Mouse (Mus musculus) stomach, embryonic 15.5 days (tissue): Measurements from ENCODE around the gene Tmem59. TPM values are rescaled to one million over a fixed set of nuclear protein-coding genes. Genes with fewer than 3 reads are reported as not detected.

Experiments
- ATAC-seq: fragments of 200-750 bp; cut with Nextera tagmentation; 2 replicates; pipeline ENCODE4 v1.8.0; 2017; ENCODE audit warnings: low read depth, moderate number of reproducible peaks, moderate TSS enrichment; ENCODE audit not compliant: insufficient read depth, low FRiP score
- H3K27ac ChIP-seq: fragments of 300-500 bp; sonication (generic); 2 replicates; pipeline ENCODE4 v1.5.1; 2015; ENCODE audit warnings: mild to moderate bottlenecking, inconsistent platforms
- H3K27me3 ChIP-seq: fragments of 300-500 bp; sonication (generic); replicated peaks from 2 replicates; pipeline ENCODE4 v1.6.1; 2015; ENCODE audit warnings: inconsistent platforms
- H3K36me3 ChIP-seq: fragments of 300-500 bp; sonication (generic); 2 replicates; pipeline ENCODE4 v1.6.1; 2015; ENCODE audit warnings: inconsistent platforms
- H3K4me1 ChIP-seq: fragments of 300-500 bp; sonication (generic); 2 replicates; pipeline ENCODE4 v1.6.1; 2015; ENCODE audit warnings: inconsistent platforms
- H3K4me2 ChIP-seq: fragments of 300-500 bp; sonication (generic); 2 replicates; pipeline ENCODE4 v1.6.1; 2015; ENCODE audit warnings: mild to moderate bottlenecking, inconsistent platforms
- H3K4me3 ChIP-seq: fragments of 300-500 bp; sonication (generic); replicated peaks from 2 replicates; pipeline ENCODE4 v1.5.1; 2015; ENCODE audit warnings: inconsistent platforms
- H3K9ac ChIP-seq: fragments of 300-500 bp; sonication (generic); 2 replicates; pipeline ENCODE4 v1.6.1; 2015; ENCODE audit warnings: inconsistent platforms
- H3K9me3 ChIP-seq: fragments of 300-500 bp; sonication (generic); 2 replicates; pipeline ENCODE4 v1.6.1; 2016; ENCODE audit warnings: inconsistent platforms
- WGBS: fragments of 180-500 bp; shearing (Covaris S2); methylation state at CpG from one replicate; pipeline ENCODE4 v1.1.7; 2015; 5-methylcytosine and 5-hydroxymethylcytosine counted together
- polyA plus RNA-seq: library from polyadenylated mRNA; unstranded; fragments of >200 nt; fragmentation: Nextera tagmentation; extraction: Ambion mirVana; gene quantifications from 2 replicates; pipeline ENCODE4 v1.2.1, GENCODE M21; 2015

Tmem59 gene
- polyA plus RNA-seq, 1 experiment from 2014 or later: 386 TPM

GRCm38 (mm10) chr4:107211465-107211864, 33.3 kb downstream of the Tmem59 start:
- Histone ChIP-seq H3K27me3 (no peaks in the 10 kb centered on the region), H3K36me3 (no peaks in the 10 kb centered on the region), H3K4me2 (no peak overlapping the region), H3K4me1 (0 out of 2 replicates have a peak, but pooled peaks cover 3% of the 10 kb centered on the region), H3K4me3 (no peak overlapping the region), H3K9me3 (no peaks in the 10 kb centered on the region), H3K9ac (no peak overlapping the region), H3K27ac (no peak overlapping the region)
- ATAC-seq: no peak
- WGBS: 72% methylated on average over 4 of the region's 4 CpGs

GRCm38 (mm10) chr4:107211936-107212335, 33.7 kb downstream of the Tmem59 start:
- ATAC-seq: no peak
- no peaks in the 10 kb centered on the region for H3K9me3 ChIP-seq
- 77% methylated on average over 5 of the region's 5 CpGs for WGBS
- no peak overlapping the region for H3K27ac ChIP-seq
- H3K36me3 ChIP-seq: no peaks in the 10 kb centered on the region
- no peak overlapping the region for H3K4me2 ChIP-seq
- H3K27me3 ChIP-seq: no peaks in the 10 kb centered on the region
- H3K4me3 ChIP-seq: no peak overlapping the region
- no peak overlapping the region for H3K9ac ChIP-seq
- H3K4me1 ChIP-seq: 0 out of 2 replicates have a peak, but pooled peaks cover 3% of the 10 kb centered on the region

- Histone ChIP-seq H3K9me3 (no peaks in the 10 kb centered on the region), H3K9ac (no peak overlapping the region), H3K4me3 (no peak overlapping the region), H3K4me1 (0 out of 2 replicates have a peak, but pooled peaks cover 3% of the 10 kb centered on the region), H3K27me3 (no peaks in the 10 kb centered on the region), H3K36me3 (no peaks in the 10 kb centered on the region), H3K27ac (no peak overlapping the region), H3K4me2 (no peak overlapping the region)
- WGBS: 59% methylated on average over 12 of the region's 12 CpGs
- ATAC-seq: no peak
These were observed 35.2 kb downstream of the Tmem59 start for GRCm38 (mm10) chr4:107213279-107214011.

- peak; percentile 89 for ATAC-seq
These were observed 39.4 kb downstream of the Tmem59 start for GRCm38 (mm10) chr4:107217574-107217973.

GRCm38 (mm10) chr4:107221524-107221923, 43.3 kb downstream of the Tmem59 start:
- WGBS: 85% methylated on average over 5 of the region's 5 CpGs

More at GRCm38 (mm10) chr4:107217574-107217973, 39.4 kb downstream of the Tmem59 start:
- Histone ChIP-seq H3K36me3 (no peaks in the 10 kb centered on the region), H3K4me1 (0 out of 2 replicates have a peak, but pooled peaks cover 3% of the 10 kb centered on the region), H3K4me2 (no peak overlapping the region), H3K9ac (no peak overlapping the region), H3K4me3 (no peak overlapping the region), H3K27me3 (no peaks in the 10 kb centered on the region), H3K9me3 (no peaks in the 10 kb centered on the region), H3K27ac (no peak overlapping the region)
- WGBS: 80% methylated on average over 9 of the region's 9 CpGs

GRCm38 (mm10) chr4:107223225-107224204, 45.3 kb downstream of the Tmem59 start:
- Histone ChIP-seq H3K4me1 (peaks cover 4% of the 10 kb centered on the region; the same call in 1 of the 2 replicates), H3K4me3 (no peak overlapping the region), H3K36me3 (no peaks in the 10 kb centered on the region), H3K4me2 (no peak overlapping the region), H3K27me3 (no peaks in the 10 kb centered on the region), H3K9ac (no peak overlapping the region), H3K27ac (no peak overlapping the region), H3K9me3 (no peaks in the 10 kb centered on the region)
- peak; percentile 80; the same call in 1 of the 2 replicates for ATAC-seq
- WGBS: 75% methylated on average over 9 of the region's 11 CpGs

More at GRCm38 (mm10) chr4:107221524-107221923, 43.3 kb downstream of the Tmem59 start:
- H3K27me3 ChIP-seq: no peaks in the 10 kb centered on the region
- peaks cover 4% of the 10 kb centered on the region; the same call in 1 of the 2 replicates for H3K4me1 ChIP-seq
- H3K4me3 ChIP-seq: no peak overlapping the region
- H3K27ac ChIP-seq: no peak overlapping the region
- no peak overlapping the region for H3K9ac ChIP-seq
- no peak for ATAC-seq
- H3K9me3 ChIP-seq: no peaks in the 10 kb centered on the region
- H3K36me3 ChIP-seq: no peaks in the 10 kb centered on the region
- no peak overlapping the region for H3K4me2 ChIP-seq

GRCm38 (mm10) chr4:107226313-107226712, 48.1 kb downstream of the Tmem59 start:
- Histone ChIP-seq H3K27ac (no peak overlapping the region), H3K4me2 (no peak overlapping the region), H3K4me3 (no peak overlapping the region), H3K27me3 (no peaks in the 10 kb centered on the region), H3K9ac (no peak overlapping the region), H3K36me3 (no peaks in the 10 kb centered on the region), H3K4me1 (peaks cover 4% of the 10 kb centered on the region; the same call in 1 of the 2 replicates), H3K9me3 (no peaks in the 10 kb centered on the region)
- no peak for ATAC-seq
- 79% methylated on average over 2 of the region's 2 CpGs for WGBS

GRCm38 (mm10) chr4:107232219-107232618, 54.0 kb downstream of the Tmem59 start:
- Histone ChIP-seq H3K27ac (no peak overlapping the region), H3K9me3 (no peaks in the 10 kb centered on the region), H3K4me1 (no peaks in the 10 kb centered on the region), H3K27me3 (no peaks in the 10 kb centered on the region), H3K4me3 (no peak overlapping the region), H3K9ac (no peak overlapping the region), H3K4me2 (no peak overlapping the region), H3K36me3 (0 out of 2 replicates have a peak, but pooled peaks cover 5% of the 10 kb centered on the region)
- 48% methylated on average over 3 of the region's 3 CpGs for WGBS
- no peak for ATAC-seq

- H3K9ac ChIP-seq: no peak overlapping the region
- H3K27ac ChIP-seq: no peak overlapping the region
- ATAC-seq: no peak
- H3K4me2 ChIP-seq: no peak overlapping the region
- H3K4me1 ChIP-seq: no peaks in the 10 kb centered on the region
- H3K36me3 ChIP-seq: peaks cover 28% of the 10 kb centered on the region
- H3K27me3 ChIP-seq: no peaks in the 10 kb centered on the region
- H3K9me3 ChIP-seq: no peaks in the 10 kb centered on the region
- WGBS: 85% methylated on average over 2 of the region's 2 CpGs
- no peak overlapping the region for H3K4me3 ChIP-seq
These were observed 60.1 kb downstream of the Tmem59 start for GRCm38 (mm10) chr4:107238253-107238652.

- H3K36me3 ChIP-seq: peaks cover 23% of the 10 kb centered on the region
These were observed 62.0 kb downstream of the Tmem59 start for GRCm38 (mm10) chr4:107240196-107240595.

GRCm38 (mm10) chr4:107243365-107244333, 65.5 kb downstream of the Tmem59 start:
- WGBS: 74% methylated on average over 6 of the region's 6 CpGs
- no peaks in the 10 kb centered on the region for H3K9me3 ChIP-seq
- H3K9ac ChIP-seq: no peak overlapping the region
- no peaks in the 10 kb centered on the region for H3K27me3 ChIP-seq
- H3K27ac ChIP-seq: no peak overlapping the region
- ATAC-seq: no peak
- no peak overlapping the region for H3K4me3 ChIP-seq
- H3K36me3 ChIP-seq: peaks cover 20% of the 10 kb centered on the region
- H3K4me2 ChIP-seq: no peak overlapping the region
- H3K4me1 ChIP-seq: 0 out of 2 replicates have a peak, but pooled peaks cover 9% of the 10 kb centered on the region

More at GRCm38 (mm10) chr4:107240196-107240595, 62.0 kb downstream of the Tmem59 start:
- Histone ChIP-seq H3K4me1 (0 out of 2 replicates have a peak, but pooled peaks cover under 1% of the 10 kb centered on the region), H3K27ac (no peak overlapping the region), H3K9ac (no peak overlapping the region), H3K4me2 (no peak overlapping the region), H3K27me3 (no peaks in the 10 kb centered on the region), H3K4me3 (no peak overlapping the region), H3K9me3 (no peaks in the 10 kb centered on the region)
- no peak for ATAC-seq
- WGBS: 96% methylated on average over 6 of the region's 6 CpGs
